Mouse (Mus musculus): ENCODE measurements around the gene Asb16. TPM values are rescaled to one million over a fixed set of nuclear protein-coding genes. Genes with fewer than 3 reads are reported as not detected.

The Asb16 gene
- polyA plus RNA-seq, 1 experiment from 2014 or later: 0.05 TPM

- peaks cover 8% of the 10 kb centered on the region for H3K36me3 ChIP-seq
- no peak overlapping the region for H3K27ac ChIP-seq (replicated peaks)
- peaks cover 13% of the 10 kb centered on the region for H3K27me3 ChIP-seq (ENCODE audit: low read depth, poor library complexity, severe bottlenecking)
- H3K4me3 ChIP-seq: no peak overlapping the region
- H3K9me3 ChIP-seq (replicated peaks): peaks cover 4% of the 10 kb centered on the region; the same call in 1 of the 2 replicates
- 93% methylated on average over 6 of the region's 6 CpGs for WGBS
- H3K4me1 ChIP-seq: peaks cover 33% of the 10 kb centered on the region
- DNase-seq (ENCODE audit: low spot score): no peak
Measured at GRCm38 (mm10) chr11:102246273-102246635, 22.3 kb upstream of the Asb16 start.

- Histone ChIP-seq H3K36me3 (peaks cover 14% of the 10 kb centered on the region), H3K4me1 (peaks cover 33% of the 10 kb centered on the region), H3K27me3 (ENCODE audit: low read depth, poor library complexity, severe bottlenecking) (peaks cover 13% of the 10 kb centered on the region), H3K4me3 (no peak overlapping the region), H3K9me3 (replicated peaks) (peaks cover 3% of the 10 kb centered on the region; the same call in 1 of the 2 replicates), H3K27ac (replicated peaks) (no peak overlapping the region)
- DNase-seq (ENCODE audit: low spot score): no peak
- WGBS: 86% methylated on average over 4 of the region's 4 CpGs
Measured at GRCm38 (mm10) chr11:102246871-102247270, 21.7 kb upstream of the Asb16 start.

- H3K27ac ChIP-seq (replicated peaks): peak within 1 kb of the TSS; percentile 87
- peaks cover 29% of the 10 kb centered on the region for H3K36me3 ChIP-seq
- no peaks in the 10 kb centered on the region for H3K9me3 ChIP-seq (replicated peaks)
- DNase-seq (ENCODE audit: low spot score): peak; percentile 96
- H3K27me3 ChIP-seq (ENCODE audit: low read depth, poor library complexity, severe bottlenecking): peaks cover 13% of the 10 kb centered on the region
- peaks cover 33% of the 10 kb centered on the region for H3K4me1 ChIP-seq
- WGBS: under 1% methylated on average over 41 of the region's 41 CpGs
- H3K4me3 ChIP-seq: peak within 1 kb of the TSS; percentile 86
Measured at GRCm38 (mm10) chr11:102248630-102249230, 19.8 kb upstream of the Asb16 start, which contains the start of gene BC030867. Gene BC030867, plus strand, starts transcription at chr11:102248882.

GRCm38 (mm10) chr11:102249351-102250090 is 19.0 kb upstream of the Asb16 start:
- H3K4me1 ChIP-seq: peaks cover 31% of the 10 kb centered on the region
- DNase-seq (ENCODE audit: low spot score): no peak
- peaks cover 9% of the 10 kb centered on the region for H3K27me3 ChIP-seq (ENCODE audit: low read depth, poor library complexity, severe bottlenecking)
- WGBS: 15% methylated on average over 9 of the region's 9 CpGs
- peak overlapping the region; percentile 87 for H3K27ac ChIP-seq (replicated peaks)
- peaks cover 37% of the 10 kb centered on the region for H3K36me3 ChIP-seq
- peak overlapping the region; percentile 86 for H3K4me3 ChIP-seq
- H3K9me3 ChIP-seq (replicated peaks): no peaks in the 10 kb centered on the region

- no peaks in the 10 kb centered on the region for H3K27me3 ChIP-seq (ENCODE audit: low read depth, poor library complexity, severe bottlenecking)
- peaks cover 93% of the 10 kb centered on the region for H3K36me3 ChIP-seq
- H3K9me3 ChIP-seq (replicated peaks): no peaks in the 10 kb centered on the region
- H3K4me3 ChIP-seq: peak overlapping the region; percentile 14; the same call in 1 of the 2 replicates
- peaks cover 17% of the 10 kb centered on the region for H3K4me1 ChIP-seq
- 35% methylated on average over 9 of the region's 9 CpGs for WGBS
- peak overlapping the region; percentile 34 for H3K27ac ChIP-seq (replicated peaks)
- DNase-seq (ENCODE audit: low spot score): peak; percentile 50
Measured at GRCm38 (mm10) chr11:102257514-102257913, 11.0 kb upstream of the Asb16 start.

GRCm38 (mm10) chr11:102258095-102258494 is 10.4 kb upstream of the Asb16 start:
- peaks cover 17% of the 10 kb centered on the region for H3K4me1 ChIP-seq
- no peak for DNase-seq (ENCODE audit: low spot score)
- H3K27me3 ChIP-seq (ENCODE audit: low read depth, poor library complexity, severe bottlenecking): no peaks in the 10 kb centered on the region
- H3K4me3 ChIP-seq: no peak overlapping the region
- peaks cover 92% of the 10 kb centered on the region for H3K36me3 ChIP-seq
- no peaks in the 10 kb centered on the region for H3K9me3 ChIP-seq (replicated peaks)
- WGBS: 82% methylated on average over 6 of the region's 6 CpGs
- no peak overlapping the region for H3K27ac ChIP-seq (replicated peaks)

GRCm38 (mm10) chr11:102258521-102258920 is 10.0 kb upstream of the Asb16 start:
- Histone ChIP-seq H3K27me3 (ENCODE audit: low read depth, poor library complexity, severe bottlenecking) (no peaks in the 10 kb centered on the region), H3K4me1 (peaks cover 17% of the 10 kb centered on the region), H3K27ac (replicated peaks) (no peak overlapping the region), H3K9me3 (replicated peaks) (no peaks in the 10 kb centered on the region), H3K36me3 (peaks cover 94% of the 10 kb centered on the region), H3K4me3 (no peak overlapping the region)
- no peak for DNase-seq (ENCODE audit: low spot score)
- WGBS: 88% methylated on average over 3 of the region's 3 CpGs

GRCm38 (mm10) chr11:102263211-102263610 is 5.3 kb upstream of the Asb16 start:
- peaks cover 17% of the 10 kb centered on the region for H3K4me1 ChIP-seq
- H3K9me3 ChIP-seq (replicated peaks): no peaks in the 10 kb centered on the region
- no peak for DNase-seq (ENCODE audit: low spot score)
- peaks cover 71% of the 10 kb centered on the region for H3K36me3 ChIP-seq
- H3K4me3 ChIP-seq: no peak overlapping the region
- WGBS: 91% methylated on average over 7 of the region's 7 CpGs
- H3K27me3 ChIP-seq (ENCODE audit: low read depth, poor library complexity, severe bottlenecking): no peaks in the 10 kb centered on the region
- no peak overlapping the region for H3K27ac ChIP-seq (replicated peaks)

GRCm38 (mm10) chr11:102265816-102266215 is 2.7 kb upstream of the Asb16 start:
- no peaks in the 10 kb centered on the region for H3K27me3 ChIP-seq (ENCODE audit: low read depth, poor library complexity, severe bottlenecking)
- no peaks in the 10 kb centered on the region for H3K9me3 ChIP-seq (replicated peaks)
- WGBS: 67% methylated on average over 14 of the region's 14 CpGs
- peaks cover 17% of the 10 kb centered on the region for H3K4me1 ChIP-seq
- H3K4me3 ChIP-seq: no peak overlapping the region
- peaks cover 46% of the 10 kb centered on the region for H3K36me3 ChIP-seq
- no peak for DNase-seq (ENCODE audit: low spot score)
- peak overlapping the region; percentile 0 for H3K27ac ChIP-seq (replicated peaks)

GRCm38 (mm10) chr11:102266631-102267355 is 1.8 kb upstream of the Asb16 start:
- DNase-seq (ENCODE audit: low spot score): no peak
- Histone ChIP-seq H3K4me3 (no peak overlapping the region), H3K9me3 (replicated peaks) (no peaks in the 10 kb centered on the region), H3K27me3 (ENCODE audit: low read depth, poor library complexity, severe bottlenecking) (no peaks in the 10 kb centered on the region), H3K4me1 (peaks cover 17% of the 10 kb centered on the region), H3K36me3 (peaks cover 37% of the 10 kb centered on the region), H3K27ac (replicated peaks) (peak overlapping the region; percentile 0)
- WGBS: 89% methylated on average over 8 of the region's 8 CpGs

GRCm38 (mm10) chr11:102267480-102267879 is 1.1 kb upstream of the Asb16 start:
- Histone ChIP-seq H3K9me3 (replicated peaks) (no peaks in the 10 kb centered on the region), H3K27ac (replicated peaks) (no peak overlapping the region; the same call in 1 of the 2 replicates)
- 12% methylated on average over 11 of the region's 11 CpGs for WGBS

GRCm38 (mm10) chr11:102276411-102276915 is 7.9 kb downstream of the Asb16 start:
- under 1% methylated on average over 33 of the region's 33 CpGs for WGBS
- Histone ChIP-seq H3K4me1 (peaks cover 21% of the 10 kb centered on the region), H3K9me3 (replicated peaks) (no peaks in the 10 kb centered on the region), H3K27ac (replicated peaks) (peak overlapping the region; percentile 85), H3K27me3 (ENCODE audit: low read depth, poor library complexity, severe bottlenecking) (peaks cover 31% of the 10 kb centered on the region), H3K36me3 (no peaks in the 10 kb centered on the region), H3K4me3 (peak overlapping the region; percentile 56)
- peak; percentile 79 for DNase-seq (ENCODE audit: low spot score)

More at GRCm38 (mm10) chr11:102267480-102267879, 1.1 kb upstream of the Asb16 start:
- Histone ChIP-seq H3K27me3 (ENCODE audit: low read depth, poor library complexity, severe bottlenecking) (no peaks in the 10 kb centered on the region; the same call in 1 of the 2 replicates), H3K4me3 (no peak overlapping the region), H3K4me1 (peaks cover 17% of the 10 kb centered on the region), H3K36me3 (peaks cover 31% of the 10 kb centered on the region)
- peak; percentile 73 for DNase-seq (ENCODE audit: low spot score)
